Mouse (Mus musculus) lung, postnatal 0 days (tissue): ENCODE data around the gene Lsm4. TPM values are rescaled to one million over a fixed set of nuclear protein-coding genes. Genes with fewer than 3 reads are reported as not detected.

Source experiments
- ATAC-seq: fragments of 200-750 bp; cut with Nextera tagmentation; 2 replicates; pipeline ENCODE4 v1.8.0; 2017; ENCODE audit warnings: moderate library complexity
- DNase-seq: peaks from one replicate; pipeline ENCODE4 v3.0.0-alpha.2; 2016; ENCODE audit warnings: low spot score
- H3K27ac ChIP-seq: fragments of 300-500 bp; sonication (generic); 2 replicates; pipeline ENCODE4 v1.5.1; 2014; ENCODE audit warnings: antibody characterized with exemption, mild to moderate bottlenecking, low read length, mixed read lengths
- H3K27me3 ChIP-seq: fragments of 300-500 bp; sonication (generic); replicated peaks from 2 replicates; pipeline ENCODE4 v1.6.1; 2014; ENCODE audit warnings: low read length, mixed read lengths; ENCODE audit not compliant: insufficient read depth
- H3K36me3 ChIP-seq: fragments of 300-500 bp; sonication (generic); 2 replicates; pipeline ENCODE4 v1.6.1; 2014; ENCODE audit warnings: low read length, mixed read lengths; ENCODE audit not compliant: insufficient read depth
- H3K4me1 ChIP-seq: fragments of 300-500 bp; sonication (generic); 2 replicates; pipeline ENCODE4 v1.6.1; 2014; ENCODE audit warnings: antibody characterized with exemption, low read depth, low read length, mixed read lengths; ENCODE audit not compliant: insufficient read depth
- H3K4me2 ChIP-seq: fragments of 300-500 bp; sonication (generic); replicated peaks from 2 replicates; pipeline ENCODE4 v1.6.1; 2014; ENCODE audit warnings: low read depth, mild to moderate bottlenecking, low read length, moderate library complexity, mixed read lengths
- H3K4me3 ChIP-seq: fragments of 300-500 bp; sonication (generic); 2 replicates; pipeline ENCODE4 v1.5.1; 2014; ENCODE audit warnings: low read depth, low read length
- H3K9ac ChIP-seq: fragments of 300-500 bp; sonication (generic); replicated peaks from 2 replicates; pipeline ENCODE4 v1.6.1; 2014; ENCODE audit warnings: low read depth, mild to moderate bottlenecking
- H3K9me3 ChIP-seq: fragments of 300-500 bp; sonication (generic); 2 replicates; pipeline ENCODE4 v1.6.1; 2016; ENCODE audit warnings: low read length, mixed read lengths
- CTCF ChIP-seq: IDR thresholded peaks from 2 replicates; pipeline ENCODE4 v1.5.1; 2016; ENCODE audit warnings: antibody characterized with exemption, mild to moderate bottlenecking
- EP300 ChIP-seq: IDR thresholded peaks from 2 replicates; pipeline ENCODE4 v1.6.1; 2016; ENCODE audit warnings: antibody characterized with exemption, mild to moderate bottlenecking, control low read depth
- WGBS: fragments of 180-500 bp; shearing (Covaris S2); extraction: QIAGEN DNeasy Blood & Tissue Kit; methylation state at CpG from one replicate; pipeline ENCODE4 v1.1.7; 2014; 5-methylcytosine and 5-hydroxymethylcytosine counted together
- polyA plus RNA-seq: library from polyadenylated mRNA; unstranded; fragments of >200 nt; fragmentation: Nextera tagmentation; extraction: Ambion mirVana; gene quantifications from 2 replicates; pipeline ENCODE4 v1.2.1, GENCODE M21; 2015

Lsm4 gene
- polyA plus RNA-seq, 1 experiment from 2014 or later, result 104 TPM

DNA sequence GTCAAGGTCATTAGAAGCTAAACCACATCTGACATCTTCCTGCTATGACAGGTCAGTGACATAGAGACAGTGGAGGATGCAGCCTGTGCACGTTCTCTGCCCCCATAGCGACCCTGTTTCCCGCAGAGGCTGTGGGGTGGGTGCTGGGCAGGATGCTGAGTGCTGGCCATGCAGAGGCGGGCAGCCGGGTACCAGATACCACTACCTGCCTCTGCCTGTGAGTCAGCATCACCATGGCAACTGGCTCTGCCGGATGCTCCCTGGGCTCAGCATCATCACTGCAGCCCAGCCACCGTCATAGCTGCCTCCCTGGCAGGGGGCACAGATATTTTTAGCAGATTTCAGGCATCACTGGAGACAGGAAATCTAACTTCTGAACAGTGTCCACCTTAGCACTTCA, 11.2 kb downstream of the Lsm4 start:
- WGBS, result 54% methylated on average over 7 of the region's 7 CpGs
- H3K9me3 ChIP-seq, result no peaks in the 10 kb centered on the region
- H3K27ac ChIP-seq, result no peak overlapping the region
- no peak overlapping the region for H3K4me3 ChIP-seq
- no peaks in the 10 kb centered on the region for H3K36me3 ChIP-seq
- peaks cover 4% of the 10 kb centered on the region; the same call in 1 of the 2 replicates for H3K4me1 ChIP-seq
- TF ChIP-seq EP300 (no peak), CTCF (no peak)
- no peaks in the 10 kb centered on the region for H3K27me3 ChIP-seq
- no peak overlapping the region for H3K4me2 ChIP-seq
- DNase-seq (no peak), ATAC-seq (no peak)
- no peak overlapping the region for H3K9ac ChIP-seq

DNA sequence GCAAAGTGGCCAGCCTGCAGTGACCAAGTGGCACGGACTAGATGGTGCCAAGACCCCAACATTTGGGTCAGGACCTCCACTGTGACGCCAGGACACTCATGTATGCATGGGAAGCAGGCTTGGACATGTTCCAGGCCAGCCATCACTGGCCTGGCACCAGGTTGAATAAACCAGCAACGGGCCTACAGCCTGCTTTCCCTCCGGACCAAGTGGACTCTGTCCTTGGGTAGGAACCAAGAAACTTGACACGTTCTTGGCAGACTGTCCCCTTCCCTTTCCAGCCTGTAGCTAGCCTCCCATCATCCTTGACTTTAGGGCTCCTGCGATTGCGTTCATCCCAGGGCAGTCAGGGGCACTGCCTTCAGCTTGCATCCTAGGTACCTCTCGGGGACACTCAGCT, 14.5 kb downstream of the Lsm4 start:
- no peak overlapping the region for H3K4me2 ChIP-seq
- H3K9me3 ChIP-seq, result no peaks in the 10 kb centered on the region
- H3K9ac ChIP-seq, result no peak overlapping the region
- no peaks in the 10 kb centered on the region for H3K27me3 ChIP-seq
- H3K27ac ChIP-seq, result no peak overlapping the region
- DNase-seq, result peak; percentile 76
- ATAC-seq, result peak; percentile 60
- H3K4me3 ChIP-seq, result no peak overlapping the region
- peaks cover 6% of the 10 kb centered on the region; the same call in 1 of the 2 replicates for H3K4me1 ChIP-seq
- no peaks in the 10 kb centered on the region for H3K36me3 ChIP-seq
- TF ChIP-seq EP300, result no peak
- TF ChIP-seq CTCF, result no peak
- WGBS, result 47% methylated on average over 8 of the region's 8 CpGs

DNA sequence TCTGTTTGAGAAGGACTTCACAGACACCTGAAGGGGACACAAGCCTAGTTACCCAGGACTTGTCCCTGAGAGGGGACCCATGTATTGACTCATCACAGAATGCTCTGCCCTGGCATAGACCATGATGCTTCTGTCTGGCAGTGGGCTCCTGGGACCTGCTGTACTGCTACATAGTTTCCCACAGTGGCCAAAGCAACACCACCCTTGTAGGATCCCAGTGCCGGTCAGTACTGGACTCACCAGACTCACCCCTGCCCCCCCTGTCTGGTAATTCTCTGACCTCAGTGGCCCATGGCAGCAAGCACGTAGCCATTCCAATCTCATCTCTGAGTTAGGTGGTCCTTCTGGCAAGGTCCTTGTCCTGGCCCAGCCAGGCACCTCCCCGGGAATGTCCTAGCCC, 15.1 kb downstream of the Lsm4 start:
- peaks cover 6% of the 10 kb centered on the region; the same call in 1 of the 2 replicates for H3K4me1 ChIP-seq
- DNase-seq, result no peak
- no peak for ATAC-seq
- H3K27me3 ChIP-seq, result no peaks in the 10 kb centered on the region
- TF ChIP-seq EP300 (no peak), CTCF (no peak)
- no peak overlapping the region for H3K4me2 ChIP-seq
- H3K9ac ChIP-seq, result no peak overlapping the region
- 91% methylated on average over 3 of the region's 3 CpGs for WGBS
- no peak overlapping the region for H3K4me3 ChIP-seq
- H3K9me3 ChIP-seq, result no peaks in the 10 kb centered on the region
- H3K36me3 ChIP-seq, result no peaks in the 10 kb centered on the region
- no peak overlapping the region for H3K27ac ChIP-seq

DNA sequence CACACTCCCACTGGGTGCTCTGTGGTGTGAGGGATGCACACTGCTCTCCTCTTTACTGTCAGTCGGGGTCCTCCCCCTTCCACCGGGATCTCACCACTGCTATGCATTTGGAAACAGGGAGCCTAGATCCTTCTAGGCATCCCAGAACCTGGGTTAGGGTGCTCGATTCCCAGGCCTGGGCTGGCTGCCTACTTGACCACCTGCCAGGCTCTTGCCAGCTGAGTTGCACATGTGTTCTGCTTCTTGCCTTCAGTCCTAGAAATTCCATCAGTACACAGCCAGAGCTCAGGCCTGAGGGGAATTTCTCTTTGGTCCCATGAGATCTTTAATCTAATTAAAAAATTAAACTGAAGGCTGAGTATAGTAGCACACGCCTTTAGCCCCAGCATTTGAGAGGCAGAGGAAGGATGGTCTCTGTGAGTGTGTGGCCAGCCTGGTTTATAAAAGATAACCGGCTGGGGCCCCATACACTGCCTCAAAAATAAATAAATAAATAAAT, 16.9 kb downstream of the Lsm4 start:
- WGBS, result 72% methylated on average over 5 of the region's 5 CpGs

DNA sequence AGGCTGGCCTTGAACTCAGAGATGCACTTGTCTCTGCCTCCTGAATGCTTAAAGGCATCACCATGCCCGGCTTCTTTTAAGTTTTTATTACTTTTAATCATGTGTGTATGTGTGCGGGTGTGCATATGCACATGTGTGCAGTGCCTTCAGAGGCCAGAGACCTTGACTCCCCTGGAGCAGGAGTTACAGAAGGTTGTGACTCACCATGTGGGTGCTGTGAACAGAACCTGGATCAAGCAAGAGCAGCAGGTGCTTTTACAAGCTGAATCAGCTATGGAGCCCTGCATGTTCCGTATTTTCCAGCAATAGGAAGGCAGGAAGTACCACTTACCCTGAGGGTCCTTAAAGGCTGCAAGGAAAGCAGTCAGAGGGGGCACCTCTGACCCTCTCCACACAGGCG, 18.2 kb downstream of the Lsm4 start:
- ATAC-seq, result no peak
- Histone ChIP-seq H3K4me1 (peaks cover 16% of the 10 kb centered on the region), H3K9ac (no peak overlapping the region), H3K9me3 (no peaks in the 10 kb centered on the region), H3K36me3 (no peaks in the 10 kb centered on the region), H3K27me3 (no peaks in the 10 kb centered on the region), H3K27ac (no peak overlapping the region), H3K4me3 (no peak overlapping the region), H3K4me2 (no peak overlapping the region)
- peak; percentile 13 for DNase-seq
- TF ChIP-seq CTCF (no peak), EP300 (no peak)
- WGBS, result 64% methylated on average over 4 of the region's 4 CpGs

More for the DNA sequence above, 16.9 kb downstream of the Lsm4 start:
- H3K27ac ChIP-seq, result no peak overlapping the region
- TF ChIP-seq CTCF (no peak), EP300 (no peak)
- H3K9ac ChIP-seq, result no peak overlapping the region
- H3K4me2 ChIP-seq, result no peak overlapping the region
- H3K4me1 ChIP-seq, result peaks cover 6% of the 10 kb centered on the region; the same call in 1 of the 2 replicates
- DNase-seq (no peak), ATAC-seq (no peak)
- no peaks in the 10 kb centered on the region for H3K36me3 ChIP-seq
- H3K9me3 ChIP-seq, result no peaks in the 10 kb centered on the region
- no peak overlapping the region for H3K4me3 ChIP-seq
- no peaks in the 10 kb centered on the region for H3K27me3 ChIP-seq

DNA sequence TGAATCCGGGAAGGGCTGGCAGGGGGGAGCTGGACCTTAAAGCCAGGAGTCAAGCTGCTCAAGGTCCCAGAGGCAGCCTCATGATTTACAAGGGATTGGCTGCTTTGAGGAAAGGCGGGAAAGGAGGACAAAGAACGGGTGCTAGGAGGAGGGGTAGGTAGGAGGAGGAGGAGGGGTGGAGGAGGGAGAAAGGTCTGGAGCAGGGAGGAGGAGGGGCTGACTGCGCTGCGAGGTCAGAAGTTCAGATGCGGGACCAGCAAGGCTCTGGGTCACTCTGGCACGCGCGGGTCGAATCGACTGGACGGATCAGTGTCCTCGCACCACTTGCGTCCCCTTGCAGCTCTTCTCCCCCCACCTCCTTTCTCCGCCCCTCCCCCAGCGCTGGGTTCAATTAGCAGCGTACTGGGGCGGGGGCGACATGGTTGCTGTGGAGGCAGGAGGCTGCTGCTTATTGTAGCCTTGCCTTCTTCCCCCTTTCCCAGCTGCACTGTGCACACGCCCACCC, 18.7 kb downstream of the Lsm4 start:
- TF ChIP-seq EP300 (no peak), CTCF (no peak)

DNA sequence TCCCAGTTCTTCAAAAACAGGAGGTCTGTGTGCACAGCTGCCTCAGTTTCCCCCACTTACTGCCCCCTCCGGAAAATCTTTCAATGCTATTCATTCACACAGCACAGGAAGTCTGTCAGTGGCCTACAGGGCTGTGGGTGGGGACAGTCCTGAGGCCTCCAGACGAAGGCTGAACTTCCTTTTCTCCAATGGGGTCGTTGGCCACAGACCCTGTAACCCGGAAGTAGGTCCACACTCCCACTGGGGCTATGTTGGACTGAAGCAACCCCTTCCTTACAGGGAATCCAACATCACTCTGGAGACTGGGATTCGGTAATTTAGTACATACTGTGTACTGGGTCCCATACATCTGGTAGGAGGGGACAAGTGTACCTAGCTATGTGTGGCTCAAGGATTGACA, 20.6 kb downstream of the Lsm4 start:
- DNase-seq, result no peak
- Histone ChIP-seq H3K27ac (no peak overlapping the region), H3K36me3 (no peaks in the 10 kb centered on the region), H3K4me2 (no peak overlapping the region), H3K9me3 (no peaks in the 10 kb centered on the region), H3K4me1 (peaks cover 33% of the 10 kb centered on the region), H3K27me3 (no peaks in the 10 kb centered on the region), H3K9ac (no peak overlapping the region), H3K4me3 (no peak overlapping the region)
- TF ChIP-seq CTCF, result no peak
- no peak for TF ChIP-seq EP300
- ATAC-seq, result no peak
- WGBS, result 63% methylated on average over 5 of the region's 5 CpGs

More for the DNA sequence above, 18.7 kb downstream of the Lsm4 start:
- Histone ChIP-seq H3K27me3 (no peaks in the 10 kb centered on the region), H3K27ac (no peak overlapping the region), H3K9ac (no peak overlapping the region), H3K4me1 (peaks cover 20% of the 10 kb centered on the region), H3K4me2 (peak overlapping the region; percentile 44), H3K36me3 (no peaks in the 10 kb centered on the region), H3K4me3 (no peak overlapping the region), H3K9me3 (no peaks in the 10 kb centered on the region)
- DNase-seq (peak; percentile 44), ATAC-seq (no peak)
- 9% methylated on average over 18 of the region's 20 CpGs for WGBS
